Mouse (Mus musculus): ENCODE measurements around the gene Macrod2.

GRCm38 (mm10) chr2:140896396-140897082 is 501.4 kb downstream of the Macrod2 start:
- TF ChIP-seq CTCF (IDR thresholded peaks at IDR 0.05; ENCODE audit: low read depth) (no peak), EP300 (optimal IDR thresholded peaks at IDR 0.05) (no peak)

Data from stomach, postnatal 0 days (tissue).